8 mouse cellular contexts compared by ENCODE assay signal in the genomic region with DNA sequence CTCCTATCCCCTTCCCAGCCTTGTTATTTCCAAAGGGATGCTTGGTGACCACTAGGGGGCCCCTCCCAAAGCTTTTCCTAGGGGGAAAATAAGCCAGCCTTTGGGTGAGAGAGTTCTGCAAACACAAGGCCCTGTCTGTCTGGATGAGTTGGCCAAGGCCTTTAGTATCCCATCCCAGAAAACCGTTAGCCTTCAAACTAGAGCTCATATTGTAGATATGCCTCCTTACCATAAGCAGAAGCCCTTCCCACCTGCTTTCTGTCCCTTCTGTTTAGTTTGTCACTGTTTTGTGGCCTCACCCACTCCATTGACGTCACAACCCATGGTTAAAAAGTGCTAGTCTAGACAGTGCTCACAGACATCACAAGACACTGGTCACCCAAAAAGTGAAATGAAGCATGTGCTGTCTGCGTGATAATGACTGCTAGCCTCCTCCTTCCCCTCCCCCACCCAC. TPM values are rescaled to one million over a fixed set of nuclear protein-coding genes. Genes with fewer than 3 reads are reported as not detected.
A peak's percentile ranks its signal among the peaks of the same experiment; 100 is the strongest.
DNase-seq lines count a peak whose midpoint lies in the region; ATAC-seq and TF ChIP-seq lines count a peak whose summit lies in the region.

No protein-coding gene starts in this region.

- no peak for ATAC-seq in hindbrain, embryonic 11.5 days (ENCODE audit: low FRiP score)
- ATAC-seq in hindbrain, embryonic 13.5 days (ENCODE audit: low FRiP score) = no peak
- 0 out of 2 replicates have a peak, but pooled peaks have one; percentile 19 for ATAC-seq in G1E (ENCODE audit: extremely low read depth, insufficient number of reproducible peaks, low FRiP score, poor library complexity, severe bottlenecking)
- peak; percentile 40 for ATAC-seq in lung, postnatal 0 days
- ATAC-seq in cerebellum, adult (ENCODE audit: insufficient number of reproducible peaks, low FRiP score, low TSS enrichment) = no peak

- no peaks in the 10 kb centered on the region for H3K36me3 ChIP-seq in hindbrain, embryonic 11.5 days (ENCODE audit: control insufficient read depth, insufficient read depth, low read length)
- H3K36me3 ChIP-seq in hindbrain, embryonic 13.5 days = peaks cover 7% of the 10 kb centered on the region
- peaks cover 85% of the 10 kb centered on the region for H3K36me3 ChIP-seq in G1E (replicated peaks)
- H3K36me3 ChIP-seq in lung, postnatal 0 days (ENCODE audit: insufficient read depth, low read length) = no peaks in the 10 kb centered on the region

- H3K27me3 ChIP-seq in hindbrain, embryonic 11.5 days (ENCODE audit: control insufficient read depth, insufficient read depth, low read length) = no peaks in the 10 kb centered on the region
- no peaks in the 10 kb centered on the region for H3K27me3 ChIP-seq in hindbrain, embryonic 13.5 days
- no peaks in the 10 kb centered on the region for H3K27me3 ChIP-seq in G1E (ENCODE audit: insufficient read depth, low read length)
- no peaks in the 10 kb centered on the region for H3K27me3 ChIP-seq in lung, postnatal 0 days (replicated peaks; ENCODE audit: insufficient read depth, low read length)

- H3K27ac ChIP-seq in hindbrain, embryonic 11.5 days (ENCODE audit: low read depth, low read length) = no peak overlapping the region
- no peak overlapping the region for H3K27ac ChIP-seq in hindbrain, embryonic 13.5 days
- no peak overlapping the region for H3K27ac ChIP-seq in cortical plate, adult 2 months (ENCODE audit: insufficient read depth, low read length)
- peak overlapping the region; percentile 72 for H3K27ac ChIP-seq in layer of hippocampus, adult 2 months
- no peak overlapping the region for H3K27ac ChIP-seq in lung, postnatal 0 days (ENCODE audit: low read length)

- no peak overlapping the region for H3K4me3 ChIP-seq in hindbrain, embryonic 11.5 days (ENCODE audit: low read depth, low read length)
- H3K4me3 ChIP-seq in hindbrain, embryonic 13.5 days = no peak overlapping the region
- H3K4me3 ChIP-seq in G1E (ENCODE audit: low read depth, low read length) = no peak overlapping the region
- H3K4me3 ChIP-seq in cortical plate, adult 2 months (ENCODE audit: insufficient read depth, low read length) = no peak overlapping the region
- no peak overlapping the region for H3K4me3 ChIP-seq in layer of hippocampus, adult 2 months
- H3K4me3 ChIP-seq in lung, postnatal 0 days (ENCODE audit: low read depth, low read length) = no peak overlapping the region

- H3K4me1 ChIP-seq in hindbrain, embryonic 11.5 days (replicated peaks; ENCODE audit: control insufficient read depth, insufficient read depth, low read length) = no peaks in the 10 kb centered on the region
- peaks cover 13% of the 10 kb centered on the region for H3K4me1 ChIP-seq in hindbrain, embryonic 13.5 days (replicated peaks)
- H3K4me1 ChIP-seq in G1E (ENCODE audit: insufficient read depth, low read depth, low read length) = peaks cover 18% of the 10 kb centered on the region
- H3K4me1 ChIP-seq in cortical plate, adult 2 months (ENCODE audit: control insufficient read depth, insufficient read depth, low read length) = peaks cover 12% of the 10 kb centered on the region; the same call in 1 of the 2 replicates
- peaks cover 4% of the 10 kb centered on the region; the same call in 1 of the 2 replicates for H3K4me1 ChIP-seq in lung, postnatal 0 days (ENCODE audit: insufficient read depth, low read depth, low read length)

- peak; percentile 64 for DNase-seq in hindbrain, embryonic 11.5 days (ENCODE audit: low spot score)
- DNase-seq in G1E (ENCODE audit: low spot score) = no peak
- DNase-seq in layer of hippocampus, adult 2 months (ENCODE audit: low spot score in 2 of 2) = peak; percentile 51 to 67
- DNase-seq in lung, postnatal 0 days (ENCODE audit: low spot score) = peak; percentile 89
- DNase-seq in natural killer cell, adult 2 months (ENCODE audit: low spot score in 2 of 2) = no peak

- no peak for TF ChIP-seq POLR2A in cortical plate, adult 2 months (IDR thresholded peaks at IDR 0.05; ENCODE audit: extremely low read depth, insufficient read depth, low read length)

- H3K9me3 ChIP-seq in hindbrain, embryonic 11.5 days (ENCODE audit: control insufficient read depth, low read length) = no peaks in the 10 kb centered on the region
- no peaks in the 10 kb centered on the region for H3K9me3 ChIP-seq in hindbrain, embryonic 13.5 days
- no peaks in the 10 kb centered on the region for H3K9me3 ChIP-seq in G1E (replicated peaks)
- no peaks in the 10 kb centered on the region for H3K9me3 ChIP-seq in lung, postnatal 0 days (ENCODE audit: low read length)

- 0 out of 2 replicates have a peak, but pooled peaks have one; percentile 10 for TF ChIP-seq EP300 in lung, postnatal 0 days (IDR thresholded peaks at IDR 0.05)

- H3K9ac ChIP-seq in hindbrain, embryonic 11.5 days (ENCODE audit: low read depth, low read length) = no peak overlapping the region
- H3K9ac ChIP-seq in hindbrain, embryonic 13.5 days = no peak overlapping the region
- no peak overlapping the region for H3K9ac ChIP-seq in lung, postnatal 0 days (replicated peaks; ENCODE audit: low read depth)

- WGBS in hindbrain, embryonic 11.5 days = 80% methylated on average over 3 of the region's 3 CpGs
- whole genome bisulfite sequencing in hindbrain, embryonic 13.5 days = 67% methylated on average over 3 of the region's 3 CpGs
- WGBS in lung, postnatal 0 days = 59% methylated on average over 3 of the region's 3 CpGs

- H3K4me2 ChIP-seq in hindbrain, embryonic 11.5 days (replicated peaks; ENCODE audit: low read depth, low read length) = no peak overlapping the region
- no peak overlapping the region for H3K4me2 ChIP-seq in hindbrain, embryonic 13.5 days
- no peak overlapping the region for H3K4me2 ChIP-seq in lung, postnatal 0 days (replicated peaks; ENCODE audit: low read depth, low read length)

- no peak for TF ChIP-seq CTCF in G1E (IDR thresholded peaks at IDR 0.05; ENCODE audit: low read depth, low read length)
- peak; percentile 42 for TF ChIP-seq CTCF in cortical plate, adult 2 months (IDR thresholded peaks at IDR 0.05; ENCODE audit: extremely low read depth, insufficient read depth, low read length)
- TF ChIP-seq CTCF in layer of hippocampus, adult 2 months (conservative IDR thresholded peaks at IDR 0.05) = peak; percentile 77
- peak; percentile 75 for TF ChIP-seq CTCF in lung, postnatal 0 days (IDR thresholded peaks at IDR 0.05)

RNA-seq across cellular contexts. Expression of a gene that starts 29.5 kb away (rescaled TPM):
- polyA plus RNA-seq in hindbrain, embryonic 11.5 days (2014; fragmentation: Nextera tagmentation; extraction: Ambion mirVana) = 37.8 and 39.3 TPM in 2 replicates
- 38.6 and 41.4 TPM in 2 replicates for polyA plus RNA-seq in hindbrain, embryonic 13.5 days (2015; fragmentation: Nextera tagmentation; extraction: Ambion mirVana)
- 63.1 and 67.0 TPM in 2 replicates for total RNA-seq in G1E (2014; fragmentation: Nextera tagmentation)
- total RNA-seq in G1E (2017) = 30.8 and 33.9 TPM in 2 replicates
- polyA plus RNA-seq in G1E (2012) = 26.9 and 30.7 TPM in 2 replicates
- 25.8 and 27.7 TPM in 2 replicates for polyA plus RNA-seq in cortical plate, adult 2 months (2012; rRNA removed)
- 10 to 100 TPM; 28.0 to 32.8 TPM for total RNA-seq in layer of hippocampus, adult 2 months (2021)
- 46.7 and 47.4 TPM in 2 replicates for polyA plus RNA-seq in lung, postnatal 0 days (2015; fragmentation: Nextera tagmentation; extraction: Ambion mirVana)

Comparison
In these comparisons a context has a peak if more than half of its experiments do, and no peak if none do; other contexts are left out.
1. ATAC-seq: peak in G1E (single experiment) and lung, postnatal 0 days (single experiment); none in hindbrain, embryonic 11.5 days (single experiment), hindbrain, embryonic 13.5 days (single experiment) and cerebellum, adult (single experiment).
2. DNase-seq: peak in hindbrain, embryonic 11.5 days (single experiment), layer of hippocampus, adult 2 months (2 of 2) and lung, postnatal 0 days (single experiment); none in G1E (single experiment) and natural killer cell, adult 2 months (0 of 2).